Mouse (Mus musculus): Measurements from ENCODE around the gene Lcat. TPM values are rescaled to one million over a fixed set of nuclear protein-coding genes. Genes with fewer than 3 reads are reported as not detected.
A peak's percentile ranks its signal among the peaks of the same experiment; 100 is the strongest.

The Lcat gene
- polyA plus RNA-seq, 1 experiment from 2014 or later, result 0.45 TPM

DNA sequence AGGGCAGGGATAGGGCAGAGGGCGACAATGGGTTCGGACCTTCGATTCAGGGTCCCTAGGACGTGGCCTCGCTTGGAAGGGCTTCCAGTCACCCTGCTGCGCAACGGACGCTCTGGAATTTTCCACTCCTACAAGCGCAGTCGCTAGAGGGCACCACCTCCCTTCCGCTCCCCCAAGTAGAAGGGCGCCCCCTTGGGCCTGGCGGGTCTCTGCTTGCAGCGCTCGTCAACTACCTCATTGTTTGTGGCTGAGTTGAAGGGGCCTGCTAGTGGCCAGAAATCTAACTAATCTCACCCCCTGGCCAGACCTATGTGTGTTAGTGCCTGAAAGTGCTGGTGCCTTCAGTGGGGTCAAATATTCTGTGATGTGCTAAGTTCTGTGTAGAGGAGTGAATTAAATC lies 36.1 kb upstream of the Lcat start, which contains the start of gene Dpep3:
Gene Dpep3, minus strand, starts transcription at position 105 of the 400 bp plus-strand sequence.
- no peak for TF ChIP-seq CTCF (IDR thresholded peaks at IDR 0.05; ENCODE audit: low read depth)
- Histone ChIP-seq H3K4me2 (ENCODE audit: low read length) (no peak within 1 kb of the TSS), H3K27ac (no peak within 1 kb of the TSS), H3K27me3 (ENCODE audit: insufficient read depth, low read length) (no peaks in the 10 kb centered on the region), H3K9me3 (replicated peaks; ENCODE audit: low read length) (no peaks in the 10 kb centered on the region), H3K4me3 (replicated peaks; ENCODE audit: low read depth, low read length) (no peak within 1 kb of the TSS), H3K36me3 (ENCODE audit: insufficient read depth, low read length) (no peaks in the 10 kb centered on the region), H3K4me1 (replicated peaks; ENCODE audit: insufficient read depth, low read length) (no peaks in the 10 kb centered on the region), H3K9ac (ENCODE audit: low read depth, low read length) (no peak within 1 kb of the TSS)
- ATAC-seq (replicated peaks; ENCODE audit: low FRiP score, low read depth) (no peak), DNase-seq (ENCODE audit: low spot score) (no peak)
- WGBS, result 92% methylated on average over 15 of the region's 15 CpGs

DNA sequence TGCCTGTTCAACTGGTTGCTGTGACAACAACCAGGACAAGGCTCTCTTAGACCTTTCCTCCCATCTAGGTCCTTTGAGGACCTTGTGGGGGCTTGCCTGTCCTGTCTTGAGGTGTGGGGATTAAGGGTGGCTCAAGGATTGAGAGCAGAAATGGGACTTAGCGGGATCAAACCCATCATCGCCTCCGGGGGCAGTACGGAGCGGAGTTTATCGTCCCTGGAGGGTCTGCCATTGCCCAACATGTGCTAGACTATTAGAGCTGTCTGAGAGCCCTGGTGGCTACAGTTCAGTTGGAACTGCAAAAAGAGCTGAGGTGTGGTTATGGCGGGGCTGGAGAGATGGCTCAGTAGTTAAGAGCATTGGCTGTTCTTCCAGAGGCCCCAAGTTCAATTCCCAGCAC lies 32.2 kb upstream of the Lcat start:
- 69% methylated on average over 7 of the region's 7 CpGs for WGBS
- H3K9me3 ChIP-seq (replicated peaks; ENCODE audit: low read length), result no peaks in the 10 kb centered on the region
- H3K27ac ChIP-seq, result no peak overlapping the region
- no peak; the same call in 1 of the 2 replicates for TF ChIP-seq CTCF (IDR thresholded peaks at IDR 0.05; ENCODE audit: low read depth)
- no peak overlapping the region for H3K9ac ChIP-seq (ENCODE audit: low read depth, low read length)
- no peak overlapping the region for H3K4me2 ChIP-seq (ENCODE audit: low read length)
- no peaks in the 10 kb centered on the region for H3K4me1 ChIP-seq (replicated peaks; ENCODE audit: insufficient read depth, low read length)
- no peaks in the 10 kb centered on the region for H3K36me3 ChIP-seq (ENCODE audit: insufficient read depth, low read length)
- no peak for DNase-seq (ENCODE audit: low spot score)
- H3K27me3 ChIP-seq (ENCODE audit: insufficient read depth, low read length), result no peaks in the 10 kb centered on the region
- H3K4me3 ChIP-seq (replicated peaks; ENCODE audit: low read depth, low read length), result no peak overlapping the region
- no peak for ATAC-seq (replicated peaks; ENCODE audit: low FRiP score, low read depth)

DNA sequence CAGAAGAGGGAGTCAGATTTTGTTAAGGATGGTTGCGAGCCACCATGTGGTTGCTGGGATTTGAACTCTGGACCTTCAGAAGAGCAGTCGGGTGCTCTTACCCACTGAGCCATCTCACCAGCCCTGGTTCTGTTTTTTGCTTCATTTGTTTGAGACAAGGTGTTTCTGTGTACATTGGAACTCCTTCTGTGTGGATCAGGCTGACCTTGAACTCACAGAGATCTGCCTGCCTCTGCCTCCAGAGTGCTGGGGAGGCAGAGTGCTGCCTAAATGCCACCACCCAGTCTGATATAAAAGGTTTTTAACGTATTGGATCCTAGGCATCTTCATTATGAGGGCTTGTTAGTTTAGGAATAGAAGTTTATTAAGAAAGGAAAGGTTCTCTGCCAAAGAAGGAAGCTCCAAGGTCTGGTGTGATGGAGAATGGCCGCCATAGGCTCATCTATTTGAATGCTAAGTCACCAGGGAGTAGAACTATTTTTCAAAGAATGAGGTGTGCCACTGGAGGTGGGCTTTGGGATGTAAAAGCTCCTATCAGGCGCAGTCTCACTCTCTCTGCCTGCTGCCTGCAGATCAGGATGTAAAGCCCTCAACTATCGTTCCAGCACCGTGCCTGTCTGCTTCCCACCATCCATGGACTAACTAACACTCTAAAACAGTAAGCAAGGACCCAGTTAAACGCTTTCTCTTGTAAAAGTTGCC lies 28.0 kb upstream of the Lcat start:
- no peak overlapping the region for H3K4me2 ChIP-seq (ENCODE audit: low read length)
- H3K4me3 ChIP-seq (replicated peaks; ENCODE audit: low read depth, low read length), result no peak overlapping the region
- no peak for ATAC-seq (replicated peaks; ENCODE audit: low FRiP score, low read depth)
- no peak overlapping the region for H3K27ac ChIP-seq
- peaks cover 9% of the 10 kb centered on the region; the same call in 1 of the 2 replicates for H3K4me1 ChIP-seq (replicated peaks; ENCODE audit: insufficient read depth, low read length)
- H3K9ac ChIP-seq (ENCODE audit: low read depth, low read length), result no peak overlapping the region
- no peaks in the 10 kb centered on the region for H3K36me3 ChIP-seq (ENCODE audit: insufficient read depth, low read length)
- 77% methylated on average over 8 of the region's 8 CpGs for WGBS
- no peaks in the 10 kb centered on the region for H3K9me3 ChIP-seq (replicated peaks; ENCODE audit: low read length)
- no peak for DNase-seq (ENCODE audit: low spot score)
- TF ChIP-seq CTCF (IDR thresholded peaks at IDR 0.05; ENCODE audit: low read depth), result no peak
- no peaks in the 10 kb centered on the region for H3K27me3 ChIP-seq (ENCODE audit: insufficient read depth, low read length)

DNA sequence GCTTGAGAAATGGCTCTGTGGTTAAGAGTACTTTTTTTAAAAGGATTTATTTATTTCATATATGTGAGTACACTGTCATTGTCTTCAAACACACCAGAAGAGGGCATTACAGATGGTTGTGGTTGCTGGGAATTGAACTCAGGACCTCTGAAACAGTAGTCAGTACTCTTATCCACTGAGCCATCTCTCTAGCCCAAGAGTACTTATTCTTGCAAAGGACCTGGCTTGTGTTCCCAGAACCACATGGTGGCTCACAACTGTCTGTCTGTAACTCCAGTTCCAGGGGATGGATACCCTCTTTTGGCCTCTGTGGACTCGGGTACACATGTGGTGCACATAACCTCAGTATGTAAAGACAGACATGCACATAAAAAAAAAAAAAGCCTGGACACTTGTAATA lies 26.2 kb upstream of the Lcat start:
- no peak overlapping the region for H3K9ac ChIP-seq (ENCODE audit: low read depth, low read length)
- peaks cover 20% of the 10 kb centered on the region for H3K4me1 ChIP-seq (replicated peaks; ENCODE audit: insufficient read depth, low read length)
- WGBS, result 59% methylated on average over 1 of the region's 1 CpGs
- no peak overlapping the region for H3K4me3 ChIP-seq (replicated peaks; ENCODE audit: low read depth, low read length)
- H3K36me3 ChIP-seq (ENCODE audit: insufficient read depth, low read length), result no peaks in the 10 kb centered on the region
- H3K4me2 ChIP-seq (ENCODE audit: low read length), result no peak overlapping the region
- no peaks in the 10 kb centered on the region for H3K27me3 ChIP-seq (ENCODE audit: insufficient read depth, low read length)
- no peaks in the 10 kb centered on the region for H3K9me3 ChIP-seq (replicated peaks; ENCODE audit: low read length)
- ATAC-seq (replicated peaks; ENCODE audit: low FRiP score, low read depth) (no peak), DNase-seq (ENCODE audit: low spot score) (no peak)
- no peak for TF ChIP-seq CTCF (IDR thresholded peaks at IDR 0.05; ENCODE audit: low read depth)
- no peak overlapping the region for H3K27ac ChIP-seq

DNA sequence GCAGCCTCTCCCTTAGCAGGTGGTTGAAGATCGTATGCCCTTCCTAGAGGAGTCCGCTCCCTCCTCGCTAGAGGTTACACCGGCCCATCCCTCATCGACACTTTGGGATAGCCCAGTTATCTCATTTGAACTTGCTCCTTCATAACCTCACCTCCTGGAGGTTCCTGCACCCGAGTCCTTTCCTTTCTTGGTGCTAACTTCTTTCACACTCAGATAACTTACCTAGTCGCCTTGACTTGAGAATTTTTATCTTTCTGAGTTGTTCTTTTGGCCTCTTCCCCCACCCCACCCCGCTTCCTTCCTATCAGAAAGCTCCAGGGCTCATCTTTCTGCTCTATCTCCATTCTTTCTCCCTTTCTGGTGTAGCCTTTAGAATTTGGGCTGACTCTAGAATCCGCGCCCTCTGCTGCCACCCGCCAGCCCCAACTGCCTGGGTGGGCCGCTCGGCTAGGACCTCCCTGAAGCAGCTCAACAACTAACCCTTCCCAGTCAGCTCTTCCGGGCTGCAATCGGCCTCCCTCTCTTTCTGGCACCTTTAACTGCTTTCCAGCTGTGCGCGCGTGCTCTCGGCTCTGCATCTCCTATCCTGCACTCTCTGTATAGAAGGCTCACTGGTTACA lies 23.6 kb upstream of the Lcat start:
- ATAC-seq (replicated peaks; ENCODE audit: low FRiP score, low read depth), result no peak
- Histone ChIP-seq H3K9me3 (replicated peaks; ENCODE audit: low read length) (no peaks in the 10 kb centered on the region), H3K9ac (ENCODE audit: low read depth, low read length) (0 out of 2 replicates have a peak overlapping the region, but pooled peaks have one; percentile 23), H3K27me3 (ENCODE audit: insufficient read depth, low read length) (no peaks in the 10 kb centered on the region), H3K4me3 (replicated peaks; ENCODE audit: low read depth, low read length) (peak overlapping the region; percentile 85; the same call in 1 of the 2 replicates), H3K4me1 (replicated peaks; ENCODE audit: insufficient read depth, low read length) (peaks cover 20% of the 10 kb centered on the region), H3K4me2 (ENCODE audit: low read length) (peak overlapping the region; percentile 87), H3K36me3 (ENCODE audit: insufficient read depth, low read length) (no peaks in the 10 kb centered on the region), H3K27ac (peak overlapping the region; percentile 64)
- WGBS, result 10% methylated on average over 19 of the region's 19 CpGs
- 0 out of 2 replicates have a peak, but pooled peaks have one; percentile 3 for TF ChIP-seq CTCF (IDR thresholded peaks at IDR 0.05; ENCODE audit: low read depth)
- peak; percentile 89 for DNase-seq (ENCODE audit: low spot score)

DNA sequence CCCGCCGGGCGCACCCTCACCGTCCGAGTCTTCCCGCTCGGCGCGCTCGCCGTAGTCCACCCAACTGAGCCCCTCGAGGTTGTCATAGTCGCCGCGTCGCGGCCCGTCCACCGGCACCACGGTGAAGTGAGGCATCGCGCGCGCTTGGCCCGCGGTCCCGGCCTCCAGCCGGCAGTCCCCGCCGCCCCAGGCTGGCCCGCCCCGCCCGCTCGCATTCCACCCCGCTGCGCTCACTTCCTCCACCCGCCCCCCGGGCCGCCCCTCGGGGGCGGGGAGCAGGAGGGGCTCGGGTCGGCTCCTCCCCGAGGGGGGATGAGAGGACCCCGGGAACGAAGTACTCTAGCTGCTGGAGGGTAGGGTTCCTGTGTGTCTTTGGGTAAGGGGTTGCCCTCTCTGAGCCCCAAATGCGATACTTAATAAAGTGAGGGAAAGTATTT lies 22.7 kb upstream of the Lcat start, which contains the start of gene Slc12a4:
Gene Slc12a4, minus strand, starts transcription at position 193 of the 437 bp plus-strand sequence.
- peak; percentile 90 for ATAC-seq (replicated peaks; ENCODE audit: low FRiP score, low read depth)
- under 1% methylated on average over 47 of the region's 47 CpGs for WGBS

More for the DNA sequence above, 22.7 kb upstream of the Lcat start, which contains the start of gene Slc12a4:
- Histone ChIP-seq H3K27me3 (ENCODE audit: insufficient read depth, low read length) (no peaks in the 10 kb centered on the region), H3K4me3 (replicated peaks; ENCODE audit: low read depth, low read length) (peak within 1 kb of the TSS; percentile 85), H3K4me1 (replicated peaks; ENCODE audit: insufficient read depth, low read length) (peaks cover 20% of the 10 kb centered on the region), H3K36me3 (ENCODE audit: insufficient read depth, low read length) (no peaks in the 10 kb centered on the region), H3K9ac (ENCODE audit: low read depth, low read length) (peak within 1 kb of the TSS; percentile 89), H3K9me3 (replicated peaks; ENCODE audit: low read length) (no peaks in the 10 kb centered on the region), H3K4me2 (ENCODE audit: low read length) (peak within 1 kb of the TSS; percentile 87), H3K27ac (peak within 1 kb of the TSS; percentile 91)
- peak; percentile 89 for DNase-seq (ENCODE audit: low spot score)
- TF ChIP-seq CTCF (IDR thresholded peaks at IDR 0.05; ENCODE audit: low read depth), result no peak

Measured in kidney, postnatal 0 days (tissue).